Mouse (Mus musculus) E14TG2a.4 (cell line): Measurements from ENCODE around the gene Xrcc1.

Experiments
- H3K27me3 ChIP-seq: 2 replicates; pipeline ENCODE4 v1.6.1; 2014; ENCODE audit warnings: low read length, control low read depth; ENCODE audit not compliant: insufficient read depth
- H3K36me3 ChIP-seq: 2 replicates; pipeline ENCODE4 v1.6.1; 2014; ENCODE audit warnings: low read length, control low read depth; ENCODE audit not compliant: insufficient read depth
- H3K4me1 ChIP-seq: replicated peaks from 2 replicates; pipeline ENCODE4 v1.6.1; 2014; ENCODE audit warnings: low read depth, low read length, control low read depth
- H3K4me3 ChIP-seq: replicated peaks from 2 replicates; pipeline ENCODE4 v1.5.1; 2014; ENCODE audit warnings: mild to moderate bottlenecking, low read length
- H3K9me3 ChIP-seq: 2 replicates; pipeline ENCODE4 v1.6.1; 2014; ENCODE audit warnings: low read length, control low read depth
- CTCF ChIP-seq: conservative IDR thresholded peaks from 2 replicates; pipeline ENCODE4 v1.5.1; 2014; ENCODE audit warnings: low read length
- NANOG ChIP-seq: IDR thresholded peaks from 2 replicates; pipeline ENCODE4 v1.6.1; 2014; ENCODE audit warnings: borderline replicate concordance, low read length, mixed read lengths
- POU5F1 ChIP-seq: IDR thresholded peaks from 2 replicates; pipeline ENCODE4 v1.6.1; 2014; ENCODE audit warnings: low read length, borderline replicate concordance

The Xrcc1 gene

DNA sequence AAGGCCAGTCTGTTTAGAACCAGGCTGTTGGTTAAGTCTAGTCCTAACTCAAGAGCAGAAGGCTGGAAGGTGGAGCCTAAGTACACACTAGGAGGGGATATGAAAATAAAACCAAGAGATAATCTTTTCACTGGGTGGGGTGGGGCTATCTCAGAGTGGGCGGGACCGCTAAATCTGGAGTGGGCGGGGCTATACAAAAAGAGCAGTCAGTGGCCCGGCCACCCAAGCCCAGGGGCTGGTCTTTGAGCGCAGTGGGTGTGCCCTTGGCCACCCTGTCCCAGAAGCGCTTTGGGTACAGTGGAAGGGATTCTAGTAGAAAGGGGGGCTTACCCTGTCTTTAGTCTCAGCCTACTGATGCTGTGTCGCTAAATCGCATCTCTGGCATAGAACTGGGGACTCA is 40.7 kb downstream of the Xrcc1 start:
- peaks cover 25% of the 10 kb centered on the region for H3K4me1 ChIP-seq
- no peaks in the 10 kb centered on the region for H3K36me3 ChIP-seq
- H3K27me3 ChIP-seq: peaks cover 38% of the 10 kb centered on the region
- H3K4me3 ChIP-seq: peak overlapping the region; percentile 80
- TF ChIP-seq CTCF (no peak), NANOG (no peak), POU5F1 (no peak)
- peaks cover 32% of the 10 kb centered on the region for H3K9me3 ChIP-seq

DNA sequence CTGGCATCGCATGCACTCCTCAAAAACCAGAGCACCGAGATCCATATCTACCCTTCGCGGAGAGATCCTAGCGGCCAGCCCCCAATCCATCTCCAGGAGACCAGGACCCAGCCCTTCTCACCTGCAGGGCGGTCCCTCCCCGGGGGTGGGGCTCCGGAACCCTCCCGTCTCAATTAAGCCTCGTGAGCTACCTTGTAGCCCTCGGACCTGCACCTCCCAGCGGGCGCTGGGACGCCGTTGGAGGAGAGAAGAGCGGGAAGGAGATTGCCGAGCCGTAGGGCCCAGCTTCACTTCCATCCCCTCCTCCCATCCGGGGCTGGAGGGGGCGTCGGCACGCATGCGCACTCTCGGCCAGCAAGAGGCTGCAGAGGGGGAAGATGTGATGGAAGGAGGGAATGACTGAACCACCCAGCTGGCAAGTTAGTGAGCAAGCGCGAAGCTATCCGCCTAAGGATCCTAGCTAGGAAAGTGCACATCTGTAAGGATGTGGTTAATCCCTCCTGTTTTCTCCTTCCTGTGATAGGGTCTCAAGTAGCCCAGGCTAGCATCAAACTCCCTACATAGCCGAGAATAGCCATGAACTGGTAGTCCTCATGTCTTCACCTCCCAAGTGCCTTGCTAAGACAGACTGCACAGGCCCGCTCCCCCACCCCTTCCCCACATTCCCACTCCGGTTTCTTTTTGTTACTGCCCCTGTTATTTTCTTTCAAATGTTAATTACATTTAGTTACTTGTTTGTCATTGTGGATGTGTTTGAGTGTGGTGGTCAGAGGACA is 41.4 kb downstream of the Xrcc1 start, which contains the start of the genes Ethe1 and Zfp575:
Ethe1 (plus strand) TSS at position 214 of the 776 bp plus-strand sequence.
Zfp575 (minus strand) TSS at position 312 of the 776 bp plus-strand sequence.
- peaks cover 32% of the 10 kb centered on the region for H3K9me3 ChIP-seq
- no peaks in the 10 kb centered on the region for H3K36me3 ChIP-seq
- TF ChIP-seq POU5F1 (no peak), CTCF (no peak), NANOG (no peak)
- peak within 1 kb of the TSS; percentile 80 for H3K4me3 ChIP-seq
- peaks cover 25% of the 10 kb centered on the region for H3K4me1 ChIP-seq
- H3K27me3 ChIP-seq: peaks cover 38% of the 10 kb centered on the region

DNA sequence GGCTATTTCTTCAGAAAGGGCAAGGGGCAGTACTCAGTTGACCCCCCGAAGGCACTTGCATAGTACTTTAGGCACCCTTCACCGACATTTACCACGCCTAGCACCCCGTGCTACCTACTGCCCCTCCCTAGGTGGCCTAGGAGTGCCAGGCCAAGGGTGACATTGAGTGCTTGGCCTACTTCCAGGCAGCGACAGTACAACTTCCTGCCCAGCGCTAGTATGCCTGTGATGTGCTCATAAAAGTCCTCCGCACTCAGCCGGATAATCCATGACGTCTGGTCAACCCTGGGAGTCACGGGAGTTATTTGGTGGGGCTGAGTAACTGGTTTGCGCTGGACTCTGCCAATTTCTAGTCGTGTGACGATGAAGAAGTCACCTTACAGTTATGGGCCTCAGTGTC is 42.2 kb downstream of the Xrcc1 start:
- peaks cover 28% of the 10 kb centered on the region for H3K4me1 ChIP-seq
- no peak overlapping the region for H3K4me3 ChIP-seq
- H3K9me3 ChIP-seq: peaks cover 32% of the 10 kb centered on the region
- peaks cover 38% of the 10 kb centered on the region for H3K27me3 ChIP-seq
- TF ChIP-seq NANOG: no peak
- TF ChIP-seq CTCF: no peak
- no peak for TF ChIP-seq POU5F1
- H3K36me3 ChIP-seq: no peaks in the 10 kb centered on the region

DNA sequence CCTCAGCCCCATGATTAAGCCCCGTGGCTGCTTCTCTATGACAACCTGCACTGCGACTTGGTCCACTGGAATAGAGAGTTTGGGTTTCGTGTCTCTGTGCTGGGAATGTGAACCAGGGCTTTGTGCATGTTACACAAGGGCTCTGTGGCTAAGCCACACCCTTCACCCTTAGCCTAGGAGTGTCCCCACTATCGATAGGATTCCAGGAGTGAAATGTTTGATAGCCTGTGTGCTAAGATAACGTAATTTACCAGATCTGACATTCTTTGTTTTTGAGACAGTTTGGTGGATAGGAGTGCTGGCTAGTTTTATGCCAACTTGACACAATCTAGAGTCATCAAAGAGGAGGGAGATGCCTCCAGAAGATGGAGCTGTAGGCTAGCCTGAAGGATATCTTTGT is 45.6 kb downstream of the Xrcc1 start:
- Histone ChIP-seq H3K4me1 (peaks cover 42% of the 10 kb centered on the region), H3K4me3 (no peak overlapping the region), H3K9me3 (peaks cover 8% of the 10 kb centered on the region), H3K27me3 (peaks cover 46% of the 10 kb centered on the region), H3K36me3 (no peaks in the 10 kb centered on the region)
- TF ChIP-seq POU5F1 (no peak), NANOG (no peak), CTCF (no peak)

DNA sequence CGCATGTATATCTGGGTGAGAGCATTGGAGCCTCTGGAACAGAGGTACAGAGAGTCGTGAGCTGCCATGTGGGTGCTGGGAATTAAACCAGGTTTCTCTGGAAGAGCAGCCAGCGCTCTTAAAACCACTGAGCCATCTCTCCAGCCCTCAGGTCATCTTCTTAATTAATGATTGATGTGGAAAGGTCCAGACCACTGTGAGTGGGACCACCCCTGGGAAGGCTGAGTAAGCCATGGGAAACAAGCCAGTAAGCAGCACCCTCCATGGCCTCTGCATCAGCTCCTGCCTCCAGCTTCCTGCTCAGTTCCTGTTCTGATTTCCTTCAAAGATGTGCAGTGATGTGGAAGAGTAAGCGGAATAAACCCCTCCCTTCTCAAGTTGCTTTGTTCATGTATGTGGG is 46.1 kb downstream of the Xrcc1 start:
- no peak for TF ChIP-seq NANOG
- Histone ChIP-seq H3K27me3 (peaks cover 42% of the 10 kb centered on the region), H3K9me3 (peaks cover 4% of the 10 kb centered on the region; the same call in 1 of the 2 replicates), H3K4me1 (peaks cover 37% of the 10 kb centered on the region), H3K36me3 (no peaks in the 10 kb centered on the region), H3K4me3 (no peak overlapping the region)

DNA sequence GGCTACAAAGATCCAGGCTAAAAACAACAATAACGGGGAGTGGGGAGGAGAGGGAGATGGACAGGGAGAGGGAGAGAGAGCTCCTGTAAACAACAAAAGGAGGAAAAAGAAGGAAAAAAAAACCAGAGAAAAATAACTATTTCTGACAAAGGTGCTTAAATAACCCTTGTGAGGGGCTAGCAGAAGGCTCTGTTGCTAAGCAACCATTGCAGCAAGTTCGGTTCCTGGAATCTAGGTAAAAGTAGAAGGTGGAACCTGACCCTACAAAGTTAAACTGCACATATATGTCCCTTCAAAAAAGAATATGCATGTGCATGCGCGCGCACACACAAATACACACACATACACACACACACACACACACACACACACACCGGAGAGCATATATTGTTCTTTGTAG is 46.7 kb downstream of the Xrcc1 start:
- Histone ChIP-seq H3K36me3 (no peaks in the 10 kb centered on the region), H3K4me3 (no peak overlapping the region; the same call in 1 of the 2 replicates), H3K27me3 (peaks cover 40% of the 10 kb centered on the region), H3K9me3 (no peaks in the 10 kb centered on the region), H3K4me1 (peaks cover 31% of the 10 kb centered on the region)
- no peak for TF ChIP-seq CTCF
- TF ChIP-seq POU5F1: no peak
- no peak for TF ChIP-seq NANOG

DNA sequence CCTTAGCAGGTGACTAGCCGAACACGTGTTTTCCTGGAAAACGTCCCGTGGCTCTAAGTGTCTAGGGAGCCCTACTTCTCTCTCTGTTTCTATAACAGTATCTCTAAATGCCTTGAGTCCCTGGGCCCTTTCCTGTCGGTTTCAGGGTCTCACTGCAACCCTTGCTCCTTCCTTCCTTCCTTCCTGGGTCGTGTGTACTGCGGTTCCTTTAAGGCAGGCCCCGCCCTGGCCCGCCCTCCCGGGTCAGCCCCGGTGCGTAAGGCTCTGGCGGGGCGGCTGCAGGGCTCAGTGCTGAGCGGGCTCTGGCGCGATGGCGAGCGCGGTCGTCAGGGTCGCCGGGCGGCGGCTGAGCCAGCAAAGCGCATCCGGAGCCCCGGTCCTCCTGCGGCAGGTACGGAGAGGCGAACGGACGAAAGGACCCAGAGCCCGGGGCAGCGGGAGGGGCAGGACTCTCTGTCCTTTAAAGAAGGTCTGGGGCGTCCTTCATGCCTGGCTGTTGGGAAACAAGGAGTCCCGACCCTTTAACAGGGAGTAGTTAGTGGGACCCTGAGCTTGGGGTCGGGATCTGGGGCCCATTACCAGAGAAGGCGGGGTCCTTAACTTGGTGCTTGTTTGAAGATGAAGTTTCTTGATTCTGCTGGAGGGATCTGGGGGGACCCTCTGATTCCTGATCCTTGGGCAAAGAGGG is 47.7 kb downstream of the Xrcc1 start:
- Histone ChIP-seq H3K4me3 (peak overlapping the region; percentile 84), H3K27me3 (peaks cover 37% of the 10 kb centered on the region), H3K4me1 (peaks cover 24% of the 10 kb centered on the region), H3K36me3 (no peaks in the 10 kb centered on the region), H3K9me3 (no peaks in the 10 kb centered on the region)
- TF ChIP-seq CTCF (no peak), NANOG (no peak), POU5F1 (no peak)

DNA sequence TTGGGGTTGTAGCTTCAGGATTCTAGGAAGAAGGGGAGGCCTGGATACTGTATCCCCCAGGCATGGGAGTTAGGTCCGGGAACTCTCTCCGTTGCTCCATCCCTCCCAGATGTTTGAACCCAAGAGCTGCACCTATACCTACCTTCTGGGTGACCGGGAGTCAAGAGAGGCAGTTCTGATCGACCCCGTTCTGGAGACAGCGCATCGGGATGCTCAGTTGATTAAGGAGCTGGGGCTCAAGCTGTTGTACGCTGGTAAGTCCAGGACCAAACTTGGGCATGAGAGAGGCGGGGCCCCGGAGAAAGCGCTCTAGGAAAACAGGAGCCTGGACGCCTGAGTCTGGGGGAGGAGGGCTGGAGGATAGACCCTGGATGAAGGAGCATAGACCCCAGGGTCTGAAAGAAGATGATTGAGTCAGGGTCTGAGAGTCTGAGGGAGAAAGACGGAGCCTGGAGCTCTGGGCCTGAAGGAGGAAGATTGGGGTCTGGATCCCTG is 48.3 kb downstream of the Xrcc1 start:
- Histone ChIP-seq H3K36me3 (no peaks in the 10 kb centered on the region), H3K4me3 (peak overlapping the region; percentile 84), H3K27me3 (peaks cover 36% of the 10 kb centered on the region), H3K9me3 (no peaks in the 10 kb centered on the region), H3K4me1 (peaks cover 29% of the 10 kb centered on the region)
- no peak for TF ChIP-seq POU5F1
- no peak for TF ChIP-seq NANOG
- no peak for TF ChIP-seq CTCF
